Mouse (Mus musculus) thymus, adult 2 months (tissue): ENCODE data around the gene Plekhf1.

ENCODE experiments used
- CTCF ChIP-seq: fragments of 200-500 bp; IDR thresholded peaks from 2 replicates; pipeline ENCODE4 v1.5.1; 2012; ENCODE audit warnings: mild to moderate bottlenecking, control low read depth, low read length, moderate library complexity, borderline replicate concordance; ENCODE audit not compliant: control insufficient read depth, poor library complexity, insufficient read depth; ENCODE audit errors: extremely low read depth
- POLR2A ChIP-seq: fragments of 200-500 bp; IDR thresholded peaks from 2 replicates; pipeline ENCODE4 v1.6.1; 2012; ENCODE audit warnings: mild to moderate bottlenecking, low read length, control low read depth, moderate library complexity; ENCODE audit not compliant: control insufficient read depth, poor library complexity, insufficient read depth; ENCODE audit errors: extremely low read depth

- no peak for TF ChIP-seq CTCF
- no peak for TF ChIP-seq POLR2A
Observed at GRCm38 (mm10) chr7:38181366-38181765, 46.5 kb downstream of the Plekhf1 start.
